Mouse (Mus musculus): ENCODE measurements at regions not wholly inside any gene's neighbourhood (a gene's known extent, or its start where the extent isn't known, plus 50 kb on each side); places are given as distances from the start of the nearest gene placed in this dataset.
A peak's percentile ranks its signal among the peaks of the same experiment; 100 is the strongest.
"Not testable (repeated sequence)": the region's sequence is repeated elsewhere in the genome, so short reads cannot be mapped to it uniquely, and the experiment has no call there.

- no peak for DNase-seq
- no peak for TF ChIP-seq CTCF (IDR thresholded peaks at IDR 0.05)
- no peak overlapping the region for H3K27ac ChIP-seq
- intact Hi-C loops (cut with DNase I), result no loop called here
- no peak overlapping the region for H3K4me3 ChIP-seq
Observed at GRCm38 (mm10) chrX:68486585-68486984, 191.8 kb upstream of the Fmr1 start.

GRCm38 (mm10) chrX:68492052-68492451 is 186.3 kb upstream of the Fmr1 start:
- H3K27ac ChIP-seq; H3K4me3 ChIP-seq; intact Hi-C loops (cut with DNase I); DNase-seq: not testable (repeated sequence)

DNA sequence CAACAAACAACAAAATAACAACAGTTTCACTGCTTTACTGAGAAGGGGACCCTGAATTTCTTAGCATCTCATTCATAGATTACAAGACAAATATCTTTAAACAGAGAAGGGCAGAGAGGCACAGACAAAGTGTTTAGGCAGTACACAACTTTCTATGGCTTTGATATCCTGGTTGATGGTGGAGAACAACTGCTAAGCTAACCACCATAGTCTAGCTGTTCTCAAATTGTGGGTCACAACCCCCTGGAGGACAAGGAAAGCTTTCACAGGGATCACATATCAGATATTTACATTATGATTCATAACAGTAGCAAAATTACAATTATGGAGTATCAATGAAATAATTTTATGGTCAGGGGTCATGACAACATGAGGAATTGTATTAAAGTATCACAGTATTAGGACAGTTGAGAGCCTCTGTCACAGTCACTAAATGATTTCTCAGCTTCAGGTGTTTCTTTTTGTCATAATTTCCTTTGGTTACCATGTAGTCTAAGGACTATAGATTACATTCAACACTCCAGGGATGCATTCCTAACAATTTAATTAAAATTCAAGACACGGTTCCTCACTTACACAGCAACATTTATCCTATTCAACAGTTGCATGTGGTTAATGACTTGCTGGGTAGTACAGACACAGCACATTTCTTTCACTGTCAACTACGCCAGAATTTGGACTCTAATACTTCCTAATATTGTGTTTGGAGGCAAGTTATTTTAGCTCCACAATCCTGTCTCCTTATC is 183.8 kb upstream of the Fmr1 start:
- TF ChIP-seq CTCF (IDR thresholded peaks at IDR 0.05), result no peak
- intact Hi-C loops (cut with DNase I), result no loop called here
- no peak overlapping the region for H3K4me3 ChIP-seq
- H3K27ac ChIP-seq, result no peak overlapping the region
- no peak for DNase-seq

DNA sequence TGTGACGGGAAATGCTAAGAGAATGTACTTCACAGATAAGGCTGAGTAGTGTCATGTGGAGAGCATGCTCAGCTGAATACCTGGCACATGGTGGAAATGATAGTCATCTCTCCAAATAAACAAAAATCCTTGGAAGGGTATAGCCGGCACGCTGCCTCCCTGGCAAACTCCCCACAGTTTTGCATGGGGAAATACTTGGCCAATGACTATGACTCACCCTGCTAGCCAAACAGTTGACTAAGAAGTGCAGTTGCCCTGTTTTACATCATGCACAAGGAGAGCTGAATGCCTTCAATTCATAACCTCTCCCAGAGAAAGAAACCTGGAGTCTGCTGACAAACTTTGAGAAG is 183.2 kb upstream of the Fmr1 start:
- intact Hi-C loops (cut with DNase I), result no loop called here
- no peak overlapping the region for H3K4me3 ChIP-seq
- peak overlapping the region; percentile 12 for H3K27ac ChIP-seq
- no peak for TF ChIP-seq CTCF (IDR thresholded peaks at IDR 0.05)
- peak; percentile 72 for DNase-seq

- Histone ChIP-seq H3K4me3 (no peak overlapping the region), H3K27ac (peak overlapping the region; percentile 12)
- peak; percentile 36 for DNase-seq
- no peak for TF ChIP-seq CTCF (IDR thresholded peaks at IDR 0.05)
- intact Hi-C loops (cut with DNase I), result no loop called here
Observed at GRCm38 (mm10) chrX:68495751-68496150, 182.6 kb upstream of the Fmr1 start.

DNA sequence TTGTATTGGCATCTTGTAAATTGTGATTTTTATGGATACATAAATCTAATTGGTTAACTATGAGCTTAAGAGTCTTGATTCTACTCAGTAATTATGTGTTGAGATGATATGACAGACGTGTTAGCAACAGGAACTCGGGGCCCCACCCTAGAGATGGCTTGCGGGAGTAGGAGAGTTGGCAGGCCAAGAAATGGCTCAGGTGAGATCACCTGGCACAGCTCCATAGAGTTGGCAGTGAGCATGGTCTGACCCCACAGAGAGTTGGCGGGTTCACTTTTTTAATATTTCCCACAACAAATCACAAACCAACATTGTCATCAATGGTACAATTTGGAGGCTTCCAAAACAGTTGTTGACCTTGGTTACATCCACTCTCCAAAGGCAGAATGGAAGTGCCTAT is 180.5 kb upstream of the Fmr1 start:
- intact Hi-C loops (cut with DNase I), result no loop called here
- no peak for TF ChIP-seq CTCF (IDR thresholded peaks at IDR 0.05)
- Histone ChIP-seq H3K4me3 (no peak overlapping the region), H3K27ac (no peak overlapping the region)
- DNase-seq, result no peak

DNA sequence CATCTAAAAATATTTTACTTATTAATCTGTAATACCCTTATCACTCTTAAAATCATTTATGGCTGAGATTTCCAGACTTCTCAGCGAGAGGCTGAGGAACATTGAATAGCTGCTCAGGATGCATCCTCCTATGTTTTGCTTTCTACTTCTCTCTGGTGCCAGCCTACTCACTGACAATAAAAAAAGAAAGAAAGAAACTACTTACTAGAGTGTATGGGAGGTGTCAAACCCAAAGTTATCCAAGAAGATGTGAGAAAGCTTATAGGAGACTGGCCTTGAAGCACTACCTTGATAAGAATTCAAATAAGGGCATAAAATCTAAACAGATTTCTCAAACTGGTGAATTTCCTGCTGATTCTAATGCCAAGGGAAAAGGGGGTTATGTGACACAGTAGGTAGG is 175.4 kb upstream of the Fmr1 start:
- no peak for DNase-seq
- no peak overlapping the region for H3K4me3 ChIP-seq
- no peak overlapping the region for H3K27ac ChIP-seq
- no peak for TF ChIP-seq CTCF (IDR thresholded peaks at IDR 0.05)
- intact Hi-C loops (cut with DNase I), result no loop called here

GRCm38 (mm10) chrX:68507664-68508063 is 170.7 kb upstream of the Fmr1 start:
- DNase-seq, result no peak
- peak overlapping the region; percentile 28; the same call in 1 of the 2 replicates for H3K27ac ChIP-seq
- intact Hi-C loops (cut with DNase I), result no loop called here
- H3K4me3 ChIP-seq, result no peak overlapping the region
- TF ChIP-seq CTCF (IDR thresholded peaks at IDR 0.05), result no peak

GRCm38 (mm10) chrX:68512213-68512766 is 166.1 kb upstream of the Fmr1 start:
- TF ChIP-seq CTCF (IDR thresholded peaks at IDR 0.05), result no peak

DNA sequence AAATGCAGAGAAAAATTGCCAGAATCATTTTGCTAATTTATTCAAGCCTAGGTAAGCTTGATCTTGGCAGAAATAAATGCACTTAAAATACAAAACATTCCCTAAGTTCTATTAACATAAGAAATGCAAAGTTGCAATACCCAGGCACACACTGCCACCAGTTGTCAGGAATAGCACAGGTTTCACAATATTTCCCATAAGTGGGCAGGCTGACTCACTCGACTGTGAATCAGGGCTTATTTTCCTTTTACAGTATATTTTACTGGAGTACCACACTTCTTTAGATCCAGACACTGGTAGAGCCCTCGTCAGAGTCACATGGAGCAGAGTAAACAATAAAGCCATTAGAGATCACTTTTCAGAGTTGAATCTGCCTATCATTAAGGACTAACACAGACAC is 131.8 kb upstream of the Fmr1 start:
- no peak for TF ChIP-seq CTCF (IDR thresholded peaks at IDR 0.05)
- DNase-seq, result no peak
- Histone ChIP-seq H3K4me3 (no peak overlapping the region), H3K27ac (no peak overlapping the region)
- intact Hi-C loops (cut with DNase I), result no loop called here

More at GRCm38 (mm10) chrX:68512213-68512766, 166.1 kb upstream of the Fmr1 start:
- Histone ChIP-seq H3K27ac (no peak overlapping the region), H3K4me3 (no peak overlapping the region)
- no peak for DNase-seq
- intact Hi-C loops (cut with DNase I), result no loop called here

DNA sequence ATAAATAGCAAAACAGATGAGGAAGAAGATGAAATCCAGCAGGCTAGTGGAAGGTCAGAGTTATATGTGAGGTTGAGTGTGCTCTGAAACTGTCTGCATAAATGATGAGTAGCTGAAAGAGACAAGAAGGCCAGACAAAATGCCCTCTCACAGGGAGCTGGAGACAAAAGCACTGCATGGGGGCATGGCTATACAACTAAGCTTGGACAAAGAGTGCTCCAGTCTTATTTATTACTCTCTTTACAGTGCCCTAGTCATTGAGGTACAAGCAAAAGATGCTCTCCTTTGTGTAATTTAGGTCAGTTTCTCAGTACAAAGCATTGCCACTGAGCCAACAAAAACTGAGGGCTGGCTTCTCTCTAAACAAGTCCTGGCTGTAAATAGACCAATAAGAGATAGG is 124.3 kb upstream of the Fmr1 start:
- no peak overlapping the region for H3K4me3 ChIP-seq
- DNase-seq, result no peak
- no peak overlapping the region for H3K27ac ChIP-seq
- intact Hi-C loops (cut with DNase I), result no loop called here
- TF ChIP-seq CTCF (IDR thresholded peaks at IDR 0.05), result no peak

- no peak for DNase-seq
- H3K27ac ChIP-seq, result no peak overlapping the region
- TF ChIP-seq CTCF (IDR thresholded peaks at IDR 0.05), result no peak
- no peak overlapping the region for H3K4me3 ChIP-seq
- intact Hi-C loops (cut with DNase I), result no loop called here
Observed at GRCm38 (mm10) chrX:68557717-68558116, 120.6 kb upstream of the Fmr1 start.

DNA sequence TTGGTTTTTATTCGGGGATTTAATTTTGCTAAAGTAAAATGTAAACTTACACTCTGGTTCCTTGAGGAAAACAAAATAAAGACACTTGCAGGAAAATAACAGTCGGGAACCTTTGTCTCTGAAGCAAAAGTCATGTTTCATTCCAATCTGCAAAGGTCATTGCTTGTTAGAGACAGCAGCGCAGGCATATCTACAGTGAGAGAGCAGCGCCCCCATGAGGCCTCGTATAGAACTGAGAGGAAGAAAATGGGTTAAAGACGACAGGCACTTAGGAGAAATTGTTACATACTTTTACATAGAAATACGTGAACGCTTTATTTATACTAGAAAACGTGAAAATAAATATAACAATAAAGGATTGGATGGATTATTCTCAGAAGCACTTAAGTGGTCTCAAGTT is 93.1 kb upstream of the Fmr1 start:
- H3K4me3 ChIP-seq, result peak overlapping the region; percentile 24; the same call in 1 of the 2 replicates
- DNase-seq, result peak; percentile 52
- TF ChIP-seq CTCF (IDR thresholded peaks at IDR 0.05), result peak; percentile 73
- no peak overlapping the region for H3K27ac ChIP-seq
- intact Hi-C loops (cut with DNase I), result loop anchor here (10.0 kb wide), 1 partner anchor 270 kb away; no protein-coding TSS in a partner anchor

GRCm38 (mm10) chrX:68622141-68622540 is 56.2 kb upstream of the Fmr1 start:
- H3K27ac ChIP-seq, result no peak overlapping the region
- intact Hi-C loops (cut with DNase I), result no loop called here

More at GRCm38 (mm10) chrX:68622141-68622540, 56.2 kb upstream of the Fmr1 start:
- DNase-seq, result no peak
- H3K4me3 ChIP-seq, result no peak overlapping the region
- TF ChIP-seq CTCF (IDR thresholded peaks at IDR 0.05), result no peak

All from gastrocnemius, adult 2 months (tissue).